Mouse (Mus musculus) hindbrain, embryonic 10.5 days (tissue): ENCODE measurements around the gene Adora1. TPM values are rescaled to one million over a fixed set of nuclear protein-coding genes. Genes with fewer than 3 reads are reported as not detected.

Source experiments
- DNase-seq: peaks from one replicate; pipeline ENCODE4 v3.0.0-alpha.2; 2017; ENCODE audit warnings: low spot score
- H3K27ac ChIP-seq: fragments of 300-500 bp; sonication (generic); 2 replicates; pipeline ENCODE4 v1.5.1; 2016; ENCODE audit warnings: mild to moderate bottlenecking, moderate library complexity
- H3K27me3 ChIP-seq: fragments of 300-500 bp; sonication (generic); 2 replicates; pipeline ENCODE4 v1.6.1; 2016; ENCODE audit warnings: mild to moderate bottlenecking; ENCODE audit not compliant: poor library complexity, insufficient read depth, severe bottlenecking
- H3K36me3 ChIP-seq: fragments of 300-500 bp; sonication (generic); 2 replicates; pipeline ENCODE4 v1.6.1; 2016; ENCODE audit warnings: mild to moderate bottlenecking, moderate library complexity
- H3K4me1 ChIP-seq: fragments of 300-500 bp; sonication (generic); replicated peaks from 2 replicates; pipeline ENCODE4 v1.6.1; 2016; ENCODE audit warnings: mild to moderate bottlenecking
- H3K4me3 ChIP-seq: fragments of 300-500 bp; sonication (generic); 2 replicates; pipeline ENCODE4 v1.5.1; 2016; ENCODE audit warnings: mild to moderate bottlenecking, moderate library complexity
- H3K9me3 ChIP-seq: fragments of 300-500 bp; sonication (generic); 2 replicates; pipeline ENCODE4 v1.6.1; 2016; ENCODE audit warnings: mild to moderate bottlenecking, moderate library complexity
- WGBS: fragments of 180-500 bp; shearing (Covaris S2); methylation state at CpG from one replicate; pipeline ENCODE4 v1.1.7; 2016; 5-methylcytosine and 5-hydroxymethylcytosine counted together
- polyA plus RNA-seq: library from polyadenylated mRNA; unstranded; fragments of >200 nt; fragmentation: Nextera tagmentation; extraction: Ambion mirVana; gene quantifications from 2 replicates; pipeline ENCODE4 v1.2.1, GENCODE M21; 2016

The Adora1 gene
- polyA plus RNA-seq, 1 experiment from 2014 or later: 0.37 TPM

GRCm38 (mm10) chr1:134233681-134234454 lies 1.4 kb downstream of the Adora1 start:
- Histone ChIP-seq H3K4me3 (peak overlapping the region; percentile 57; the same call in 1 of the 2 replicates), H3K27ac (no peak overlapping the region), H3K36me3 (no peaks in the 10 kb centered on the region), H3K4me1 (peaks cover 39% of the 10 kb centered on the region), H3K9me3 (no peaks in the 10 kb centered on the region), H3K27me3 (peaks cover 78% of the 10 kb centered on the region)
- DNase-seq: no peak
- 44% methylated on average over 19 of the region's 19 CpGs for WGBS

GRCm38 (mm10) chr1:134232778-134233531 lies 2.3 kb downstream of the Adora1 start:
- no peaks in the 10 kb centered on the region for H3K36me3 ChIP-seq
- H3K4me1 ChIP-seq: peaks cover 36% of the 10 kb centered on the region
- H3K27me3 ChIP-seq: peaks cover 76% of the 10 kb centered on the region
- no peak overlapping the region for H3K4me3 ChIP-seq
- 49% methylated on average over 12 of the region's 12 CpGs for WGBS
- DNase-seq: no peak
- H3K9me3 ChIP-seq: no peaks in the 10 kb centered on the region
- no peak overlapping the region for H3K27ac ChIP-seq

GRCm38 (mm10) chr1:134232326-134232725 lies 2.9 kb downstream of the Adora1 start:
- H3K36me3 ChIP-seq: no peaks in the 10 kb centered on the region
- H3K27ac ChIP-seq: no peak overlapping the region
- no peak overlapping the region for H3K4me3 ChIP-seq
- no peak for DNase-seq
- peaks cover 70% of the 10 kb centered on the region for H3K27me3 ChIP-seq
- H3K4me1 ChIP-seq: peaks cover 36% of the 10 kb centered on the region
- no peaks in the 10 kb centered on the region for H3K9me3 ChIP-seq
- WGBS: 76% methylated on average over 8 of the region's 8 CpGs

GRCm38 (mm10) chr1:134231681-134232080 lies 3.5 kb downstream of the Adora1 start:
- Histone ChIP-seq H3K4me1 (peaks cover 36% of the 10 kb centered on the region), H3K36me3 (no peaks in the 10 kb centered on the region), H3K27me3 (peaks cover 64% of the 10 kb centered on the region), H3K9me3 (no peaks in the 10 kb centered on the region), H3K27ac (no peak overlapping the region), H3K4me3 (no peak overlapping the region)
- no peak for DNase-seq
- 77% methylated on average over 3 of the region's 3 CpGs for WGBS

GRCm38 (mm10) chr1:134231270-134231669 lies 4.0 kb downstream of the Adora1 start:
- H3K9me3 ChIP-seq: no peaks in the 10 kb centered on the region
- H3K36me3 ChIP-seq: no peaks in the 10 kb centered on the region
- peaks cover 60% of the 10 kb centered on the region for H3K27me3 ChIP-seq
- H3K4me1 ChIP-seq: peaks cover 35% of the 10 kb centered on the region
- no peak overlapping the region for H3K27ac ChIP-seq
- no peak for DNase-seq
- WGBS: 88% methylated on average over 3 of the region's 3 CpGs
- H3K4me3 ChIP-seq: no peak overlapping the region

- H3K27ac ChIP-seq: no peak overlapping the region
- no peak overlapping the region for H3K4me3 ChIP-seq
- peaks cover 54% of the 10 kb centered on the region for H3K27me3 ChIP-seq
- peaks cover 30% of the 10 kb centered on the region for H3K4me1 ChIP-seq
- DNase-seq: no peak
- WGBS: 87% methylated on average over 10 of the region's 10 CpGs
- H3K9me3 ChIP-seq: no peaks in the 10 kb centered on the region
- H3K36me3 ChIP-seq: no peaks in the 10 kb centered on the region
Observed at GRCm38 (mm10) chr1:134230638-134231228, 4.5 kb downstream of the Adora1 start.

- no peak overlapping the region for H3K27ac ChIP-seq
- peaks cover 47% of the 10 kb centered on the region for H3K27me3 ChIP-seq
- H3K4me1 ChIP-seq: peaks cover 22% of the 10 kb centered on the region
- 70% methylated on average over 5 of the region's 5 CpGs for WGBS
- DNase-seq: no peak
- no peaks in the 10 kb centered on the region for H3K36me3 ChIP-seq
- H3K9me3 ChIP-seq: no peaks in the 10 kb centered on the region
- no peak overlapping the region for H3K4me3 ChIP-seq
Observed at GRCm38 (mm10) chr1:134229806-134230575, 5.2 kb downstream of the Adora1 start.

GRCm38 (mm10) chr1:134226739-134227138 lies 8.5 kb downstream of the Adora1 start:
- H3K9me3 ChIP-seq: no peaks in the 10 kb centered on the region
- no peak overlapping the region for H3K4me3 ChIP-seq
- no peak overlapping the region for H3K27ac ChIP-seq
- DNase-seq: no peak
- H3K36me3 ChIP-seq: no peaks in the 10 kb centered on the region
- WGBS: 82% methylated on average over 8 of the region's 8 CpGs
- no peaks in the 10 kb centered on the region for H3K4me1 ChIP-seq
- peaks cover 14% of the 10 kb centered on the region; the same call in 1 of the 2 replicates for H3K27me3 ChIP-seq

- H3K36me3 ChIP-seq: no peaks in the 10 kb centered on the region
- no peak overlapping the region for H3K27ac ChIP-seq
- H3K4me3 ChIP-seq: no peak overlapping the region
- H3K9me3 ChIP-seq: no peaks in the 10 kb centered on the region
- H3K4me1 ChIP-seq: no peaks in the 10 kb centered on the region
- DNase-seq: no peak
- whole genome bisulfite sequencing: 85% methylated on average over 5 of the region's 5 CpGs
- H3K27me3 ChIP-seq: peaks cover 3% of the 10 kb centered on the region; the same call in 1 of the 2 replicates
Observed at GRCm38 (mm10) chr1:134225375-134225774, 9.9 kb downstream of the Adora1 start.

GRCm38 (mm10) chr1:134224649-134225227 lies 10.5 kb downstream of the Adora1 start:
- Histone ChIP-seq H3K27me3 (no peaks in the 10 kb centered on the region), H3K36me3 (no peaks in the 10 kb centered on the region), H3K4me3 (no peak overlapping the region), H3K27ac (no peak overlapping the region), H3K9me3 (no peaks in the 10 kb centered on the region), H3K4me1 (no peaks in the 10 kb centered on the region)
- WGBS: 90% methylated on average over 12 of the region's 12 CpGs
- no peak for DNase-seq

GRCm38 (mm10) chr1:134222122-134223055 lies 12.8 kb downstream of the Adora1 start:
- no peaks in the 10 kb centered on the region for H3K9me3 ChIP-seq
- peaks cover 4% of the 10 kb centered on the region for H3K4me1 ChIP-seq
- H3K27ac ChIP-seq: no peak overlapping the region
- 0 out of 2 replicates have a peak, but pooled peaks cover 4% of the 10 kb centered on the region for H3K27me3 ChIP-seq
- 68% methylated on average over 8 of the region's 8 CpGs for WGBS
- no peak overlapping the region for H3K4me3 ChIP-seq
- H3K36me3 ChIP-seq: no peaks in the 10 kb centered on the region
- DNase-seq: no peak
